ENCODE assay signal across 14 mouse cellular contexts in genomic region chr11:53734970-53735681, GRCm38 (mm10). TPM values are rescaled to one million over a fixed set of nuclear protein-coding genes. Genes with fewer than 3 reads are reported as not detected.
DNase-seq lines count a peak whose midpoint lies in the region; ATAC-seq and TF ChIP-seq lines count a peak whose summit lies in the region.
"Had no signal": no experiment of that assay in that cellular context is flagged by ENCODE, and none has a peak within 500 bp of the region (broad histone marks: within the 10 kb centered on the region; RNA-seq: fewer than 3 reads in every experiment).

No protein-coding gene starts in this region.

- H3K4me1 ChIP-seq in heart, embryonic 11.5 days (ENCODE audit: control insufficient read depth, insufficient read depth, low read length), result no peaks in the 10 kb centered on the region
- peaks cover 40% of the 10 kb centered on the region for H3K4me1 ChIP-seq in megakaryocyte, embryonic 14.5 days
- H3K4me1 ChIP-seq in liver, embryonic 14.5 days (replicated peaks; ENCODE audit: control insufficient read depth in 2 of 2, insufficient read depth in 2 of 2, low read length in 1 of 2), result no peaks in the 10 kb centered on the region
- H3K4me1 ChIP-seq: embryonic facial prominence, embryonic 12.5 days; lung, embryonic 15.5 days had no signal

- no peak for TF ChIP-seq EP300 in liver, embryonic 14.5 days (IDR thresholded peaks at IDR 0.05; ENCODE audit: low read depth)

- 0 out of 2 replicates have a peak overlapping the region, but pooled peaks have one; percentile 54 for H3K4me2 ChIP-seq in heart, embryonic 11.5 days
- H3K4me2 ChIP-seq in liver, embryonic 14.5 days (ENCODE audit: low read depth), result peak overlapping the region; percentile 52; the same call in 1 of the 2 replicates

- H3K4me3 ChIP-seq in heart, embryonic 11.5 days (ENCODE audit: low read depth, low read length), result no peak overlapping the region
- H3K4me3 ChIP-seq in megakaryocyte, embryonic 14.5 days (replicated peaks), result peak overlapping the region; percentile 85
- no peak overlapping the region for H3K4me3 ChIP-seq in liver, embryonic 14.5 days (ENCODE audit: insufficient read depth in 1 of 2, low read depth in 2 of 2, low read length in 2 of 2)
- H3K4me3 ChIP-seq: myocyte had no signal

- DNase-seq in heart, adult 8-10 months (ENCODE audit: low spot score), result no peak
- DNase-seq in liver, embryonic 14.5 days (ENCODE audit: low read depth in 3 of 3, low spot score in 3 of 3), result no peak
- DNase-seq in right cerebral cortex, adult 18-20 months, result no peak

- WGBS in heart, embryonic 11.5 days (ENCODE audit: insufficient replicate concordance), result 68% methylated on average over 18 of the region's 18 CpGs
- WGBS in liver, embryonic 14.5 days (ENCODE audit: insufficient replicate concordance), result 46% methylated on average over 18 of the region's 18 CpGs

- no peak for ATAC-seq in heart, embryonic 11.5 days (replicated peaks; ENCODE audit: insufficient number of reproducible peaks, low FRiP score, low TSS enrichment)
- ATAC-seq in megakaryocyte, adult 5-6 weeks (ENCODE audit: poor library complexity, severe bottlenecking), result no peak
- ATAC-seq in erythroblast, adult 5-6 weeks (replicated peaks; ENCODE audit: low FRiP score, poor library complexity, severe bottlenecking), result peak; percentile 17; the same call in 1 of the 2 replicates
- no peak for ATAC-seq in liver, embryonic 14.5 days (ENCODE audit: insufficient read depth)
- ATAC-seq in megakaryocyte-erythroid progenitor cell, adult 5-6 weeks (replicated peaks; ENCODE audit: low FRiP score, low TSS enrichment, poor library complexity, severe bottlenecking), result no peak

- H3K9ac ChIP-seq in heart, embryonic 11.5 days (ENCODE audit: low read depth, low read length), result no peak overlapping the region
- no peak overlapping the region for H3K9ac ChIP-seq in liver, embryonic 14.5 days (replicated peaks)
- H3K9ac ChIP-seq: embryonic facial prominence, embryonic 12.5 days; lung, embryonic 15.5 days had no signal

- no peak for TF ChIP-seq CTCF in liver, embryonic 14.5 days (IDR thresholded peaks at IDR 0.05; ENCODE audit: low read depth)

- no peaks in the 10 kb centered on the region for H3K9me3 ChIP-seq in heart, embryonic 11.5 days (replicated peaks; ENCODE audit: control insufficient read depth, low read length)
- H3K9me3 ChIP-seq in megakaryocyte, embryonic 14.5 days, result no peaks in the 10 kb centered on the region
- no peaks in the 10 kb centered on the region for H3K9me3 ChIP-seq in liver, embryonic 14.5 days (ENCODE audit: control insufficient read depth, low read length)
- H3K9me3 ChIP-seq: embryonic facial prominence, embryonic 12.5 days; lung, embryonic 15.5 days had no signal

- H3K27me3 ChIP-seq in heart, embryonic 11.5 days (ENCODE audit: control insufficient read depth, insufficient read depth, low read length), result no peaks in the 10 kb centered on the region
- no peaks in the 10 kb centered on the region for H3K27me3 ChIP-seq in megakaryocyte, embryonic 14.5 days (replicated peaks)
- no peaks in the 10 kb centered on the region for H3K27me3 ChIP-seq in liver, embryonic 14.5 days (ENCODE audit: control insufficient read depth, insufficient read depth, low read length)
- H3K27me3 ChIP-seq: embryonic facial prominence, embryonic 12.5 days; lung, embryonic 15.5 days had no signal

- no peaks in the 10 kb centered on the region for H3K36me3 ChIP-seq in heart, embryonic 11.5 days (ENCODE audit: control insufficient read depth, insufficient read depth, low read length)
- H3K36me3 ChIP-seq in megakaryocyte, embryonic 14.5 days (replicated peaks; ENCODE audit: low read length), result no peaks in the 10 kb centered on the region
- H3K36me3 ChIP-seq in liver, embryonic 14.5 days (replicated peaks; ENCODE audit: control insufficient read depth, insufficient read depth, low read depth), result no peaks in the 10 kb centered on the region
- H3K36me3 ChIP-seq: embryonic facial prominence, embryonic 12.5 days; lung, embryonic 15.5 days had no signal

- H3K27ac ChIP-seq in heart, embryonic 11.5 days (ENCODE audit: low read depth, low read length), result no peak overlapping the region
- H3K27ac ChIP-seq in liver, embryonic 14.5 days, result no peak overlapping the region
- H3K27ac ChIP-seq: embryonic facial prominence, embryonic 12.5 days; lung, embryonic 15.5 days had no signal

RNA-seq across cellular contexts. Expression of gene Il5, which starts 14.5 kb away (rescaled TPM):
- not detected in 2 replicates for polyA plus RNA-seq in heart, embryonic 11.5 days (2014; fragmentation: Nextera tagmentation; extraction: Ambion mirVana)
- under 1 TPM in 1 of 4 experiments, not detected in 3; 0.16 TPM for total RNA-seq in heart, adult 8-10 months (2022)
- not detected in 2 replicates for polyA plus RNA-seq in megakaryocyte, embryonic 14.5 days (2012; ENCODE audit: insufficient read depth, low replicate concordance)
- total RNA-seq in megakaryocyte, adult 5-6 weeks (2015), result not detected in 2 replicates
- total RNA-seq in megakaryocyte, adult 5-6 weeks (2017), result not detected in 2 replicates
- total RNA-seq in erythroblast, adult 5-6 weeks (2015; ENCODE audit: low replicate concordance), result not detected in 2 replicates
- total RNA-seq in erythroblast, adult 5-6 weeks (2017; ENCODE audit: low replicate concordance), result not detected in 2 replicates
- polyA plus RNA-seq in liver, embryonic 14.5 days (2012; rRNA removed), result not detected in 2 replicates
- not detected in 2 replicates for polyA plus RNA-seq in liver, embryonic 14.5 days (2014; fragmentation: Nextera tagmentation; extraction: Ambion mirVana)
- not detected in 2 replicates for total RNA-seq in megakaryocyte-erythroid progenitor cell, adult 5-6 weeks (2014; fragmentation: Nextera tagmentation)
- not detected in 2 replicates for total RNA-seq in megakaryocyte-erythroid progenitor cell, adult 5-6 weeks (2017)
- total RNA-seq: adrenal gland, postnatal 36 days; left cerebral cortex, adult 18-20 months had no signal
- polyA plus RNA-seq: embryonic facial prominence, embryonic 12.5 days; heart, embryonic 16.5 days; myocyte had no signal

RNA-seq across cellular contexts. Expression of gene Rad50, which starts 28.0 kb away (rescaled TPM):
- polyA plus RNA-seq in heart, embryonic 11.5 days (2014; fragmentation: Nextera tagmentation; extraction: Ambion mirVana), result 19.5 and 22.4 TPM in 2 replicates
- 1 to 10 TPM; 6.4 to 9.5 (median 7.3) TPM for total RNA-seq in heart, adult 8-10 months (2022)
- polyA plus RNA-seq in megakaryocyte, embryonic 14.5 days (2012; ENCODE audit: insufficient read depth, low replicate concordance), result 2.9 and 3.2 TPM in 2 replicates
- total RNA-seq in megakaryocyte, adult 5-6 weeks (2015), result 23.9 and 26.7 TPM in 2 replicates
- 33.7 and 38.1 TPM in 2 replicates for total RNA-seq in megakaryocyte, adult 5-6 weeks (2017)
- total RNA-seq in erythroblast, adult 5-6 weeks (2015; ENCODE audit: low replicate concordance), result 12.5 and 14.2 TPM in 2 replicates
- total RNA-seq in erythroblast, adult 5-6 weeks (2017; ENCODE audit: low replicate concordance), result 12.3 and 22.3 TPM in 2 replicates
- 3.1 and 5.1 TPM in 2 replicates for polyA plus RNA-seq in liver, embryonic 14.5 days (2012; rRNA removed)
- 10.0 and 10.3 TPM in 2 replicates for polyA plus RNA-seq in liver, embryonic 14.5 days (2014; fragmentation: Nextera tagmentation; extraction: Ambion mirVana)
- total RNA-seq in megakaryocyte-erythroid progenitor cell, adult 5-6 weeks (2014; fragmentation: Nextera tagmentation), result 53.6 and 58.6 TPM in 2 replicates
- 91.4 and 110 TPM in 2 replicates for total RNA-seq in megakaryocyte-erythroid progenitor cell, adult 5-6 weeks (2017)

RNA-seq across cellular contexts. Expression of gene Irf1, which starts 34.7 kb away (rescaled TPM):
- polyA plus RNA-seq in heart, embryonic 11.5 days (2014; fragmentation: Nextera tagmentation; extraction: Ambion mirVana), result 8.5 and 8.8 TPM in 2 replicates
- total RNA-seq in heart, adult 8-10 months (2022), result 10 to 100 TPM; 15.7 to 20.1 (median 17.2) TPM
- 5.1 TPM in 1 of 2 replicates, not detected in the other for polyA plus RNA-seq in megakaryocyte, embryonic 14.5 days (2012; ENCODE audit: insufficient read depth, low replicate concordance)
- 37.2 and 38.5 TPM in 2 replicates for total RNA-seq in megakaryocyte, adult 5-6 weeks (2015)
- 78.4 and 93.1 TPM in 2 replicates for total RNA-seq in megakaryocyte, adult 5-6 weeks (2017)
- total RNA-seq in erythroblast, adult 5-6 weeks (2015; ENCODE audit: low replicate concordance), result 8.8 and 17.8 TPM in 2 replicates
- total RNA-seq in erythroblast, adult 5-6 weeks (2017; ENCODE audit: low replicate concordance), result 15.9 and 22.7 TPM in 2 replicates
- polyA plus RNA-seq in liver, embryonic 14.5 days (2012; rRNA removed), result 5.0 and 8.1 TPM in 2 replicates
- 5.4 and 9.1 TPM in 2 replicates for polyA plus RNA-seq in liver, embryonic 14.5 days (2014; fragmentation: Nextera tagmentation; extraction: Ambion mirVana)
- 3.1 and 4.4 TPM in 2 replicates for total RNA-seq in megakaryocyte-erythroid progenitor cell, adult 5-6 weeks (2014; fragmentation: Nextera tagmentation)
- total RNA-seq in megakaryocyte-erythroid progenitor cell, adult 5-6 weeks (2017), result 39.2 and 50.6 TPM in 2 replicates

RNA-seq across cellular contexts. Expression of gene Gm17334, which starts 37.9 kb away (rescaled TPM):
- polyA plus RNA-seq in heart, embryonic 11.5 days (2014; fragmentation: Nextera tagmentation; extraction: Ambion mirVana), result 0.24 TPM in 1 of 2 replicates, not detected in the other
- under 1 TPM; 0.40 to 0.60 (median 0.45) TPM for total RNA-seq in heart, adult 8-10 months (2022)
- polyA plus RNA-seq in megakaryocyte, embryonic 14.5 days (2012; ENCODE audit: insufficient read depth, low replicate concordance), result not detected in 2 replicates
- not detected in 2 replicates for total RNA-seq in megakaryocyte, adult 5-6 weeks (2015)
- not detected in 2 replicates for total RNA-seq in megakaryocyte, adult 5-6 weeks (2017)
- total RNA-seq in erythroblast, adult 5-6 weeks (2015; ENCODE audit: low replicate concordance), result not detected in 2 replicates
- not detected in 2 replicates for total RNA-seq in erythroblast, adult 5-6 weeks (2017; ENCODE audit: low replicate concordance)
- polyA plus RNA-seq in liver, embryonic 14.5 days (2012; rRNA removed), result not detected in 2 replicates
- not detected in 2 replicates for polyA plus RNA-seq in liver, embryonic 14.5 days (2014; fragmentation: Nextera tagmentation; extraction: Ambion mirVana)
- total RNA-seq in megakaryocyte-erythroid progenitor cell, adult 5-6 weeks (2014; fragmentation: Nextera tagmentation), result not detected in 2 replicates
- 0.89 TPM in 1 of 2 replicates, not detected in the other for total RNA-seq in megakaryocyte-erythroid progenitor cell, adult 5-6 weeks (2017)
- polyA plus RNA-seq: embryonic facial prominence, embryonic 12.5 days had no signal
